Mouse (Mus musculus): ENCODE data around the gene Thbs3. TPM values are rescaled to one million over a fixed set of nuclear protein-coding genes. Genes with fewer than 3 reads are reported as not detected.

Thbs3 gene
- total and polyA plus RNA-seq, 3 experiments: 8.9 to 10.1 (median 10.1) TPM

DNA sequence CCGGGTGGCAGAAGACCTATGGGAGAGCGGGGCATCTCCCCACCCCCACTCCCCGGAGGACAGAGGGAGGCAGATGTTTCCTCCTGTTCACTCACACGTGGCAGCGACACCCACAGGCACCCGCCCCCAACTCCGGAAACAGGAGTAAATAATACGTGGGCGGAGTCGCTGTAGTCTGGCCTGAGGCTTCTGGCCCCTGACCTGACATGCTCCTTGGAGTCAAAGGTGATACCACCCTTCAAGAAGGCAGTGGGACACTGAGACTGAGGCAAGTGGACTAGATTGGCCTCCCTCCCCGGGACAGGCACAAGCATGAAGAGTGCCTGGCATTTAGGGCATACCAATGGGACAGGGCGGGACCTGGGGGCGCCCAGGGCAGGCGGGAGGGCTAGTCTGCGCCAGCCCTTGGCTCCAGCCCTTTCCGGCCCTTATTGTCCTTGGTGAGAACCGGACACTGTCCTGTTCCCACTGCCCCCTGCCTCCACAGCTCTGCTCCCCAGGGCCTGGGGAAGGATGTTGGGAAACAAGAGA lies 36.5 kb downstream of the Thbs3 start:
- DNase-seq: peak; percentile 67

DNA sequence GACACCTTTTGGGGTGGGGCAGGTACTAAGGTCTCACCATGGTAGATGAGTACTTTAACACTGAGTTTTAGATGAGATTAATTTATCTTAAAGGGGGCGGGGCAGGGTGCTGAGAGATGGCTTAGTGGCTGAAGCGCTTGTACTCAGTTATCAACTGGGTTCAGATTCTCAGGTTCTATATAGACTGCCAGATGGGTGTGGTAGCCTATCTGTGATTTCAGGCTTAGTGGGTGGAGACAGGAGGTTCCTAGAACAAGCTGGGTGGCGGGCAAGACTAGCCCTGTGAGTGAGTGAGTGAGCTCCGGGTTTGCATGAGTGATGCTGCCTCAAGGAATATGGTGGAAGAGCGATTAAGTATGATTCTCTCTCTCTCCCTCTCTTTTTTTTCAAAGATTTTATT lies 40.0 kb downstream of the Thbs3 start:
- no peak for DNase-seq

DNA sequence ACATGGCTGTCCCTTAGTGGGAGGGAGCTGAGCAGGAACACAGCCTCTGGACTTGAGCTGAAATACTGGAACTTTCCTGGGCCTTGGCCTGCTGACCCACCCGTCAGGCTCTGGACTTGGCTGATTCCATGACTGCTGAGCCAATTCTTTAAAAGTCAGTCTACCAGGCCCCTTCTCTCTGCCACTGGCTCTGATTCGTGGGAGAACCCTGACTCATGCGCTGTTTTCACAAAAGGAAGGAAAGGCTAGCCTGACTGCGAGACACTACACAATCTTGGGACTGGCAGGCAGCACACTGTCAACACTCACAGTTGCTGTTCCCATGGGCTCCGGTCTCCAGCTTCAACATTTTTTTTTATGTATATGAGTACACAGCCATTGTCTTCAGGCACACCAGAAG lies 41.2 kb downstream of the Thbs3 start:
- DNase-seq: no peak

DNA sequence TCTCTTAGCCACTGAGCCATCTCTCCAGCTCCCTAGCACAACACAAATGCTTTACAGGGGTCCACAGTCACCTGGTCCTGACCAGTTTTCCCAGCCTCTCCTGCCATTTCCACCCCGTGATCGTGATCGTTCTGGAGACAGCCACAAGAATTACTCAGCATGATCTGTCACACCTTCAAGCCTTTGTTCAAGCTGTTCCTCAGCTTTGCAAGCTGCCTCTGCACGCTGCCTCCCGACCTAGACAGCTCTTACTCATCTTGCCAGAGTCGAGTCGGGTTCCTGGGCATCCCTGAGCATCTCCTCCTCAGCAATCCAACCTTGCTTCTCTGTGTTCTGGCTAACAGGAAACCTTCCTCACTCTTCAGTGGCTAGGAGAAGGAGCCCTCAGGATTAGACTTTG lies 44.1 kb downstream of the Thbs3 start, which contains the start of gene Dpm3:
Gene Dpm3, plus strand, starts transcription at position 283 of the 400 bp plus-strand sequence.
- DNase-seq: no peak

DNA sequence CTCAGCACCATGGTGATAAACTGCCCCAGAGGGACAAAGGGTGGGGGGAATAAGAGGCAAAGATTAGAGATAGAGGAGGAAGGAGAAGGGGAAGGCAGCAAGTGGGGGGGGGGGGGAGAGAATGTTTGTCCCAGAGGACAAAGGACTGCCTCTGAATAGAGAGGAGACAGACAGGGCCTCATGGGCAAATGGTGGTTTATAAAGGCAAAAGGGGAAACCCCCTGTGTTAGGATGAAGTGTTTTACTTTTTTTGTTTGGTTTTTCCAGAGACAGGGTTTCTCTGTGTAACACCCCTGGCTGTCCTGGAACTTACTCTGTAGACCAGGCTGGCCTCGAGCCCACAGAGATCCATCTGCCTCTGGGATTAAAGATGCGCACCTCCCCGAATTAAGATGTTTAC lies 45.2 kb downstream of the Thbs3 start:
- DNase-seq: no peak

DNA sequence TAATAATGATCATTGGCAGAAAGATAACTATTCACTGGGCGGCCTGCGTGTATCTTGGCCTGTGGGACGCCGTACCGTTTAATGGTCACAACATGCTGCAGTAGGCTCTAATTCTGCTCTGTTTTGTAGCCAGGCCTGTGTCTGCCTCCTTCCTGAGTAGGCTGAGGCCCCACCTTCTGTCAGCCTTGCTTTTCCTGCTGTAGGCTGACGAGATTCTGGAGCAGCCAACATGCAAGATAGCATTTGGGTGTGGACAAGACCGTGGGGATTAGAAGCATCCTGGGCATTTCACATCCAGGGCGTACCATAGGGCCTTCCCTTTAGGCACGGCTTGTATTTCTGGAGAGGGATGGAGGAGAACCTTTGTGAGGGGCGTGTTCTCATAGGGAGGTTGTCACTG lies 47.4 kb downstream of the Thbs3 start:
- no peak for DNase-seq

DNA sequence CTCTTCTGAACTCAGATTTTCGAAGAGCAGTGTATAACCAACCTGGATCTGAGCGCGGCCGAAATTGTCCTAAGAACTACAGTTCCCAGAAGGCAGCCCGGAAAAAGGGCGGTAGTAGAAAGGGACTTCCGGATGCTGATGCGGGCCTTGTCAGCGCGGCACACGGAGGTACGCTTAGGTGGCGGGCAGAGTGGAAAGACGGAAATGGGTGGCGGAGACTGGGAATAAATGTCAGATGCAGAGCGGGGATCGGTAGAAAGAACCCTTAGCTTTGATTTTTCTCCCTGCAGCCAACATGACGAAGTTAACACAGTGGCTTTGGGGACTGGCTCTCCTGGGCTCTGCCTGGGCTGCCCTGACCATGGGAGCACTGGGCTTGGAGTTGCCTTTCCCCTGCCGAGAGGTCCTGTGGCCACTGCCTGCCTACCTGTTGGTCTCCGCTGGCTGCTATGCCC lies 51.5 kb downstream of the Thbs3 start:
- DNase-seq: peak; percentile 86

DNA sequence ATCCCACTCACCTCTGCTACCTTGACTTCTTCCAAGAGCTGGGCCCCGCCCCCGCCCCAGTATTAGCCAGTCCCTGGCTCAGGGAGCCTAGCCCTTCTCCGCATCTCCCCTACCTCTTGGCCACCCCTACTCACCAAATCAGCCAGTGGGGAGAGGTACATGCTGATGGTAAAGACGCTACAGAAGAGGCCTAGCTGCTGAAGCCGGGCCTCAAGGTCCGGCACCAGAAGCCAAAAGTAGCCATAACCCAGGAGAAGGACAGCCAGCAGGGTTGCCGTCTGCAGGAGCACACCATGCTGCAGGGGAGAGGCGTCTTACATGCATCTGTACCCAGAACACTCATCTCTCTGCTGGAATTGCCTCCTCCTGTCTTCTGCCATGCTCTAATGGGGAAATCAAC lies 53.9 kb downstream of the Thbs3 start:
- no peak for DNase-seq

DNA sequence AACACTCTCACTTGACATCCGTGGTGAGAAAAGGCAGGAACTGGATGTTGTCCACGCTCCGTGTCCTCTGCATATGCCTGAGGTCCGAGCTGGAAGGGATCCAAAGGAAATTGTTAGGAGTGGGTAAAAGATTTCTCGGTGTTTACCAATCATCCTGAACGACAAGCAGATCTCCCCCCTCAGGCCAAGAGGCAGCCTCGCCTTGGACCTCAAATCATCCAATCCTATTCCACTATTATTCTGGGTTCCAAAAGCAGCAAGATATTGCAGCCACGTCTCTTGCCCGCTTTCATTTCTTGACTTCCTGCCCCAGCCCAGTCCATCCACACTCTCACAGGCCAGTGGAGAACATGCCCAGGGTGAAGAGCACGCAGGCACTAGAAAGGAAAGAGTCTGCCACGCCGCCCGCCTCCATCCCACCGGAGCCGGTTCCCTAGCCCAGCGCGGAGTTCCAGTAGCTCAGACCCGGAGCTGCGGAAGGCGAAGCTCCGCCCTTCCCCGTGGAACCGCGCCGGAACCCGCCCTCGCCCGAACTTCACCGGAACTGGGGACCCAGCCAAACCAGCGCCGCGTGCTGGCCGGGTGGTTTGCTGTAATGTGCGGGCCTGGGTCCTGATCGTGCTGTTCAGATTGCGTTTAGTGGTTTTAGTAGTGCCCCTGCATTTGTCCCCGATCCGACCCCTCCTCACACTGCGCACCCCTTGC lies 55.2 kb downstream of the Thbs3 start, which contains the start of gene Slc50a1:
Gene Slc50a1, minus strand, starts transcription at position 520 of the 705 bp plus-strand sequence.
- peak; percentile 94 for DNase-seq

DNA sequence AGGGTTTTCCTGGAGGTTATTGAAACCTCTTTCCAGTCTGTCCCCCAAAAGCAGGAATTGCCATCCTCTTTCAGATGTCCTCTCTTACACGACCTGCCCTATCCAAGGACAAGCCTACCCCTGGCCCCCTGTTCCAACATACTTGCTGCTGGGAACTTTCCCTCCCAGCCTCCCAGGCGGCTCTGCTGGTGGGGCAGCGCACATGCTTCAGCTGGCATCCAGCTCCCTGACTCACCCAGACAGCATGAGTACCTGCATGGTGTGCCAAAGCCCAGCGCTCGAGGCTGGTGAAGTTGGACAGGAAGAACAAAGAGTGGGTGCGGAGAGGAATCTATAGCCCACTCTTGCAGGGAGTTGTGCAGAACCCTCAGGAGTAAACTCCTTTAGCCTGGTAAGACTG lies 55.9 kb downstream of the Thbs3 start:
- peak; percentile 79 for DNase-seq

DNA sequence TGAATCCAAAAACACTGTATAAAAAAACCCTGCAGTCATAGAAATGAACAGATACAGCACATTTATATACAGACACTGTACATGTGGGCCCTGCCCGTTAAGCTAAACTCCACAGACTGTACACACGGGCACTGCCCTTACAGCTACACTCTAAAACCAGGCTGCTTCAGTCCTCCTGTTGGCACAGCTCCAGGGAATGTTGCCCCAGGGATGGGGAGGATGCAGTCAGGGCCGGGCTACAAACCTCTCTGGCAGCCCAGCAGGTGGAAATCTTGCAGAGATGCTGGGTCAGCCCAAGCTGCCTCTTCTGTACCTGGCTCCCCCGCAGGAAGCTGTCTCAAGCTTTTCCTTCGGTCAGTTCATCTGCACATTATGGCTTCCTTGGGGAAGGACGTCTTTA lies 56.8 kb downstream of the Thbs3 start:
- DNase-seq: no peak

DNA sequence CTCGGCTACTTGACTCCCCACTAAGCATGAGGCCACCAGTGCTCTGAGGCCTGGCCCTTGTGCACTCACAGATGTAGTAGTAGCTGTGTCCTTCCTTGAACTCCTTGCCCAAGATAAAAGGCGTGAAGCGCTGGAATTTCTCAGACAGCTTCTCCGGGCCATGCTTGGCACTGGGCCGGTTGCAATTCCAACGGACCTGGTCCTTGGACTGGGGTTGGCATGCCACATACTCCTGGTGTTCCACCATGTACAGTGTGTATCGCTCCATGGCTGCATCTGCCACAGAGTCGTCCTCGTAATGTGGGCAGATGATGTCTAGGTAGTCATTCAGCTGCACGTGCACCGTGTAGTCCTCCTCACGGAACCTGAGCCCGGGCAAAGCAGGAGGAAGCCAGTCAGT lies 61.1 kb downstream of the Thbs3 start:
- no peak for DNase-seq

Small RNA genes lying within 50 kb of the gene (microRNA-seq; reads per million reads assigned to microRNA genes)
- gene Mir92b: 37.6 to 38.7 reads per million in 2 experiments

Other genes with a start within 250 kb of the Thbs3 start
- gene Rusc1, start 121.9 kb upstream of the Thbs3 start, total RNA-seq (2021): 10 to 100 TPM; 23.3 to 32.5 TPM
- gene Rusc1, start 121.9 kb upstream of the Thbs3 start, polyA plus RNA-seq (2012; rRNA removed): 56.4 and 66.6 TPM in 2 replicates
- gene Gm43738, start 114.1 kb upstream of the Thbs3 start, total RNA-seq (2021): not detected
- gene Gm43738, start 114.1 kb upstream of the Thbs3 start, polyA plus RNA-seq (2012; rRNA removed): not detected in 2 replicates
- 100 to 1,000 TPM; 208 to 632 TPM for gene Fdps, start 113.2 kb upstream of the Thbs3 start, total RNA-seq (2021)
- gene Fdps, start 113.2 kb upstream of the Thbs3 start, polyA plus RNA-seq (2012; rRNA removed): 253 and 549 TPM in 2 replicates
- gene Pklr, start 79.0 kb upstream of the Thbs3 start, total RNA-seq (2021): under 1 TPM in 1 of 2 experiments, not detected in 1; 0.81 TPM
- gene Pklr, start 79.0 kb upstream of the Thbs3 start, polyA plus RNA-seq (2012; rRNA removed): 0.55 TPM in 1 of 2 replicates, not detected in the other
- 1 to 10 TPM; 2.4 to 6.6 TPM for gene Hcn3, start 55.0 kb upstream of the Thbs3 start, total RNA-seq (2021)
- gene Hcn3, start 55.0 kb upstream of the Thbs3 start, polyA plus RNA-seq (2012; rRNA removed): 20.9 and 34.5 TPM in 2 replicates
- 10 to 100 TPM; 39.3 to 73.3 TPM for gene Clk2, start 50.4 kb upstream of the Thbs3 start, total RNA-seq (2021)
- gene Clk2, start 50.4 kb upstream of the Thbs3 start, polyA plus RNA-seq (2012; rRNA removed): 52.2 and 63.4 TPM in 2 replicates
- 100 to 1,000 TPM in 1 of 2 experiments, 10 to 100 TPM in 1; 87.1 to 104 TPM for gene Scamp3, start 37.7 kb upstream of the Thbs3 start, total RNA-seq (2021)
- gene Scamp3, start 37.7 kb upstream of the Thbs3 start, polyA plus RNA-seq (2012; rRNA removed): 234 and 299 TPM in 2 replicates
- 10 to 100 TPM; 15.2 to 16.3 TPM for gene Fam189b, start 32.0 kb upstream of the Thbs3 start, total RNA-seq (2021)
- gene Fam189b, start 32.0 kb upstream of the Thbs3 start, polyA plus RNA-seq (2012; rRNA removed): 80.2 and 84.4 TPM in 2 replicates
- 10 to 100 TPM; 74.4 to 74.6 TPM for gene Gba, start 12.3 kb upstream of the Thbs3 start, total RNA-seq (2021)
- 40.2 and 43.9 TPM in 2 replicates for gene Gba, start 12.3 kb upstream of the Thbs3 start, polyA plus RNA-seq (2012; rRNA removed)
- 100 to 1,000 TPM; 150 to 174 TPM for gene Mtx1, start 11.9 kb downstream of the Thbs3 start, total RNA-seq (2021)
- 252 and 300 TPM in 2 replicates for gene Mtx1, start 11.9 kb downstream of the Thbs3 start, polyA plus RNA-seq (2012; rRNA removed)
- under 1 TPM; 0.24 to 0.32 TPM for gene Muc1, start 13.9 kb downstream of the Thbs3 start, total RNA-seq (2021)
- 0.53 and 0.85 TPM in 2 replicates for gene Muc1, start 13.9 kb downstream of the Thbs3 start, polyA plus RNA-seq (2012; rRNA removed)
- gene Krtcap2, start 30.8 kb downstream of the Thbs3 start, total RNA-seq (2021): 100 to 1,000 TPM; 143 to 163 TPM
- gene Krtcap2, start 30.8 kb downstream of the Thbs3 start, polyA plus RNA-seq (2012; rRNA removed): 433 and 437 TPM in 2 replicates
- 1 to 10 TPM; 1.9 to 2.3 TPM for gene Trim46, start 31.1 kb downstream of the Thbs3 start, total RNA-seq (2021)
- 6.0 and 9.1 TPM in 2 replicates for gene Trim46, start 31.1 kb downstream of the Thbs3 start, polyA plus RNA-seq (2012; rRNA removed)
- gene Dpm3, start 44.2 kb downstream of the Thbs3 start, total RNA-seq (2021): 100 to 1,000 TPM; 134 to 150 TPM
- gene Dpm3, start 44.2 kb downstream of the Thbs3 start, polyA plus RNA-seq (2012; rRNA removed): 509 and 645 TPM in 2 replicates
- 10 to 100 TPM; 49.9 to 54.7 TPM for gene Slc50a1, start 55.4 kb downstream of the Thbs3 start, total RNA-seq (2021)
- gene Slc50a1, start 55.4 kb downstream of the Thbs3 start, polyA plus RNA-seq (2012; rRNA removed): 153 TPM in 2 replicates
- 10 to 100 TPM in 1 of 2 experiments, 1 to 10 TPM in 1; 8.0 to 16.6 TPM for gene Efna1, start 66.0 kb downstream of the Thbs3 start, total RNA-seq (2021)
- 17.5 and 24.0 TPM in 2 replicates for gene Efna1, start 66.0 kb downstream of the Thbs3 start, polyA plus RNA-seq (2012; rRNA removed)
- gene Efna3, start 107.8 kb downstream of the Thbs3 start, total RNA-seq (2021): under 1 TPM; 0.26 to 0.55 TPM
- 0.21 and 1.0 TPM in 2 replicates for gene Efna3, start 107.8 kb downstream of the Thbs3 start, polyA plus RNA-seq (2012; rRNA removed)
- gene Efna4, start 122.8 kb downstream of the Thbs3 start, total RNA-seq (2021): 1 to 10 TPM in 1 of 2 experiments, under 1 TPM in 1; 0.63 to 1.9 TPM
- 1.8 and 3.5 TPM in 2 replicates for gene Efna4, start 122.8 kb downstream of the Thbs3 start, polyA plus RNA-seq (2012; rRNA removed)
- gene Adam15, start 134.8 kb downstream of the Thbs3 start, total RNA-seq (2021): 10 to 100 TPM; 56.1 to 87.5 TPM
- gene Adam15, start 134.8 kb downstream of the Thbs3 start, polyA plus RNA-seq (2012; rRNA removed): 142 and 182 TPM in 2 replicates
- gene Dcst2, start 146.8 kb downstream of the Thbs3 start, total RNA-seq (2021): 1 to 10 TPM in 1 of 2 experiments, under 1 TPM in 1; 0.40 to 1.3 TPM
- gene Dcst2, start 146.8 kb downstream of the Thbs3 start, polyA plus RNA-seq (2012; rRNA removed): 0.61 and 1.2 TPM in 2 replicates
- gene Dcst1, start 150.1 kb downstream of the Thbs3 start, total RNA-seq (2021): under 1 TPM in 1 of 2 experiments, not detected in 1; 0.41 TPM
- 0.46 and 0.53 TPM in 2 replicates for gene Dcst1, start 150.1 kb downstream of the Thbs3 start, polyA plus RNA-seq (2012; rRNA removed)
- gene Zbtb7b, start 179.6 kb downstream of the Thbs3 start, total RNA-seq (2021): 100 to 1,000 TPM in 1 of 2 experiments, 10 to 100 TPM in 1; 84.0 to 102 TPM
- 117 and 121 TPM in 2 replicates for gene Zbtb7b, start 179.6 kb downstream of the Thbs3 start, polyA plus RNA-seq (2012; rRNA removed)
- gene Lenep, start 187.6 kb downstream of the Thbs3 start, total RNA-seq (2021): 1 to 10 TPM; 1.7 to 1.8 TPM
- gene Lenep, start 187.6 kb downstream of the Thbs3 start, polyA plus RNA-seq (2012; rRNA removed): 0.58 TPM in 1 of 2 replicates, not detected in the other
- gene Flad1, start 196.7 kb downstream of the Thbs3 start, total RNA-seq (2021): 10 to 100 TPM; 32.2 to 50.7 TPM
- 33.2 and 45.2 TPM in 2 replicates for gene Flad1, start 196.7 kb downstream of the Thbs3 start, polyA plus RNA-seq (2012; rRNA removed)
- gene Cks1b, start 203.2 kb downstream of the Thbs3 start, total RNA-seq (2021): 10 to 100 TPM; 17.3 to 21.5 TPM
- 9.3 and 9.7 TPM in 2 replicates for gene Cks1b, start 203.2 kb downstream of the Thbs3 start, polyA plus RNA-seq (2012; rRNA removed)
- gene Shc1, start 203.3 kb downstream of the Thbs3 start, total RNA-seq (2021): 100 to 1,000 TPM in 1 of 2 experiments, 10 to 100 TPM in 1; 69.6 to 113 TPM
- gene Shc1, start 203.3 kb downstream of the Thbs3 start, polyA plus RNA-seq (2012; rRNA removed): 62.6 and 67.4 TPM in 2 replicates
- 10 to 100 TPM; 31.8 to 44.5 TPM for gene Pygo2, start 215.0 kb downstream of the Thbs3 start, total RNA-seq (2021)
- gene Pygo2, start 215.0 kb downstream of the Thbs3 start, polyA plus RNA-seq (2012; rRNA removed): 166 and 181 TPM in 2 replicates
- gene Pbxip1, start 221.5 kb downstream of the Thbs3 start, total RNA-seq (2021): 10 to 100 TPM; 38.4 to 70.0 TPM
- 37.5 and 43.3 TPM in 2 replicates for gene Pbxip1, start 221.5 kb downstream of the Thbs3 start, polyA plus RNA-seq (2012; rRNA removed)
- gene Pmvk, start 239.4 kb downstream of the Thbs3 start, total RNA-seq (2021): 10 to 100 TPM; 13.9 to 27.7 TPM
- 19.4 and 21.5 TPM in 2 replicates for gene Pmvk, start 239.4 kb downstream of the Thbs3 start, polyA plus RNA-seq (2012; rRNA removed)

All from adrenal gland, adult 2 months (tissue).